Mouse (Mus musculus): ENCODE measurements around the gene Fras1.

Fras1 gene

DNA sequence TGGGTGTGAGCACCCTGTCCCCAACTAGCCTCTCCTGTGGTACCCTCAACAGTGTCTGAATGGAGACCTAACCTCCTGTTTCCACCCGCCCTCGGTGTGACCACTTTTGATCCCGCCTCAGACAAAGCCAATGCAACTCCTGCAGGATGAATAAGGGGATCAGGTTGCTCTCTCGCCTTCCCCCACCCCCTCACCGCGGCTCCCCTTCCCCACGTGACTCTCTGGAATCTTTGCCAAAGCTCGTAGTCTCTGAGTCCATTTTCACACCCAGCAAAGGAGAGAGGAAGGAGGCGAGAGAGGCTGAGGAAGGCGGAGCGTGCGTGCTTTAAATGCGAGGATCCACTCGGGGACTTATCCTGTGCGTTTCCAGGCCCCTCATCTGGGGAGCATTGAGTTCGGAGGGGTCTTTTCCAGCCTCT, at the start of gene Fras1:
Gene Fras1 (plus strand): TSS at position 389 of the 419 bp plus-strand sequence.
- no peak for DNase-seq (ENCODE audit: low spot score)

DNA sequence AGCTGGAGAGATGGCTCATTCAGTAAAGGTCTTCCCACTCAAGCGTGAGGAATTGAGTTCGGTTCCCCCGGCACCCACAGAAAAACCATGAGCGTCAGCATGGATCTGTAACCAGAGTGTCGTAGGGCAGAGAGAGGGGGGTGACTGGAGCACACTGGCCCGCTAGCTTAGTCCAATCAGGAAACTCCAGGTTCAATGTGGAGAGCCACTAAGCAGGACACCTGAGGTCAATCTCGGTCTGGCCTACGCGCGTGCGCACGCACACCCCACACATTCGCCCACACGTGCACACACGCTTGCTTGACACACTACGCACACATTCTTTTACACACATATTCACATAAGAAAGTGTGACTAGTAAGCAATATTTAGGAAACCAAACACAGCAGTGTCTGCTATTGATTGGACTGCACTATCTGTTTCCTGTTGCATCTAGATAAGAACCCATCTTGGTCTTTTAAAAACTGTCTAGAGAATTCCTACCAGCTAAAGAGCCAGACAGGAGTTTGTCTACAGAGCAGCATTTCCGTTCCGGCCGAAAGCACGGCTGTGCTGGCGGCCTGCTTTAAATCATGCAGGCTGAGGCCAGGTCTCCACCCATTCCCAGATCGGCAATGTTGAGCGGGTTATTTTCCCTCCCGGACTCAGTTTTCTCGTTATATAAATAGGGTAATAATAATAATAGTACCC, 42.6 kb upstream of the Fras1 start:
- no peak for DNase-seq (ENCODE audit: low spot score)

DNA sequence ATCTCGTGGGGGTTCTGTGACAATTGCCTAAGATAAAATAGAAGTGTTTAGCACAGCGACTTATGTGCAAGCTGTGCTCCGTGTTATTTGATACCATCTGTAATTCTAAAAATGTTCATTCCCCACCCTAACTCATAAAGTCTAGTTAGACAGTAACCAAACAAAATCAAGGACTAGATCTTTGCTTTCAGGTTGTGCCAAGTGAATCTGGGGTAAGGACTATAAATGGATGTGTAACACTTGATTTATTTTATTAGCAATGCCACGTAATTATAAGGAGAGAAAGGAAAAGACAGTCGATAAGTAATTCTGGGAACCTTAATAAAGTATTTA, 42.1 kb upstream of the Fras1 start:
- no peak for DNase-seq (ENCODE audit: low spot score)

DNA sequence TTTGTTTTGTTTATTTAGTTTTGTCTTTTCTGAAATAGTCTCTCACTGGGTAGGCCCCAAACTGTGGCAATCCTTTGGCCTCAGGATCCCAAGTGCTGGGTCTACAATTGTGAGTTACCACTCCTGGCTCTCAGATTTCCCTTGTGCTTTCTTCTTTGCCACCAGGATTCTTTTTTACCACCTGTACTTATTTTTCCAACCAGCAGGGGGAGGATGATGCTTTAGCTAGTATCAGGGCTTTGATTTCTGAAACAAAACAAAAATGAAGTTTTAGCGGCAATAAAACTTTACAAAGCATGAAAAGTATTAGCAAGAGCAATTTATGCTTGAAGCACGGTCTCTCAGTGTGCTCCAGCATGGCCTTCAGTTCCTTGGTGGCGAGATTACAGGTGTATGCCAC, 39.8 kb upstream of the Fras1 start:
- peak; percentile 7 for DNase-seq (ENCODE audit: low spot score)

DNA sequence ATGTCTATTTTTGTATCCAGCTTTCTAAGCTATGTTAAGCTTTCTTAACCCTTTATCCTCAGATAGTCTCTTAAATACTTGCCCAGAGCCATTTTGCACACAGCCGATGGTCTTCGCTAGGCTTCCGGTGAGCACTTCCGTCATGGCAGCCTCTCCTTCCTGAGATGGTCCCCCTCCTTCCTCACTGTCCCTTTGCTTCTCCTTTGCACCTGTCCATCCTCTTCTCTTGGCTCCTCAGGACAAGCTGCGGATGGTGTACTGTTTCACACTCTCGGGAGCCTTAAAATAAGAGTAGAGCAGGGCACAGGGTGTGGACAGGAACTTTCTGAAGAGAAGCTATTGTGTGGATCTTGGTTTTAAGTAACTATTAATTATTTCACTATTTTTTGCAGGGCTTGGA, 33.2 kb upstream of the Fras1 start:
- no peak for DNase-seq (ENCODE audit: low spot score)

DNA sequence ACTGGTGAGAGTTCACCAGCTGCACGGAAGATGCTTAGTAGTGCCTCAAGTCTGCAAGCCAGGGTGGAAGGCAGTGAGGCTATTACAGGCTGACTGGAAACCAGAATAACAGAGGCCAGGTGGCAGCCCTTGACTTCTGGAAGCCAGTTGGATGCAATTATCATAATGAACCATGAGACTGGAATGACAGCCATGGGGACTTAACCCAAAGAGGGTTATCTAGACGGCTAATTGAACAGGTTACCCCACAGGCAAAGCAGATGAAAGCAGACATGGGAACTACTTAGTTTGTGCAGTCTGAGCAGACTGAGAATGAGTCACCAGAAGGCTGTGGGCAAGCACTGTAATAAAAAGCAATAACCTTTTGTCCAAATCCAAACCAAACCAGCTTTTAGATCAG, 28.8 kb upstream of the Fras1 start:
- no peak for DNase-seq (ENCODE audit: low spot score)

- DNase-seq (ENCODE audit: low spot score), result peak; percentile 13
These were observed 21.8 kb upstream of the Fras1 start for GRCm38 (mm10) chr5:96351963-96352362.

DNA sequence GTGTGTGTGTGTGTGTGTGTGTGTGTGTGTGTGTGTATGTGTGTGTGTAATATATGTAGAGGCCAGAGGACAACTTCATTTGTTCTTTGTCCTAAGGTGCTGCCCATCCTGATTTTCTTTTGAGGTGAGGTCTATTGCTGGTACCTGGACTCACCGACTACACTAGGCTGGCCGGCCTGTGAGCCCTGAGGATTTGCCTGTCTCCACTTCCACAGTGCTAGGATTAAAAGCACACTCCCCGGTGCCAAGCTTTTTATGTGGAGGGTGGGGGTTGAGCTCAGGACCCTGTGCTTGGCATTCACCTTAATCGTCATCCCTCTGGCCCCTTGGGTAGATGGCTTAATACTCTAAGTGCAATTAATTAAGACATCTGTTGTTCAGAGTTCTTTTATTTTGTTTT, 9.8 kb upstream of the Fras1 start:
- DNase-seq (ENCODE audit: low spot score), result no peak

GRCm38 (mm10) chr5:96365590-96365989, 8.2 kb upstream of the Fras1 start:
- peak; percentile 40 for DNase-seq (ENCODE audit: low spot score)

GRCm38 (mm10) chr5:96367260-96367659, 6.5 kb upstream of the Fras1 start:
- DNase-seq (ENCODE audit: low spot score), result no peak

DNA sequence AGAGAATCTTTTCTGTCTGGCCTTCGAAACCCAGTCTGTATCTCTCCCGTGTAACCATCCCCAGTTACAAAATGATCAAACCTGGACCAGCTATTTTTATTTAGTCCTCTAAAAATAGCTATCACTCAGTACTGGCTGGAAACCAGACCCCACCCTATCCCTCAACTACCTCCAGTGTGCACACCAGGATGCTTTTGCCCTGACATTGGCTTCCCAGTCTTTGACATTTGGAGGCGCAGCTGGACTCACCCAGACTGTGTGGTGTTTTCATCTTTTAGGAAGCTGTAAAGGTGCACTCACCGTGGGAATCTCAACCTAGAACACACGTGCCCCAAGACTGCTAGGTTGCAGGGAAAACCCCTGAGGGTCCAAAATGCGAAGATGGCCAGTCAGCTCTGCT, 649 bp upstream of the Fras1 start:
- DNase-seq (ENCODE audit: low spot score), result no peak

- DNase-seq (ENCODE audit: low spot score), result no peak
These were observed 489 bp downstream of the Fras1 start for GRCm38 (mm10) chr5:96373986-96374901.

DNA sequence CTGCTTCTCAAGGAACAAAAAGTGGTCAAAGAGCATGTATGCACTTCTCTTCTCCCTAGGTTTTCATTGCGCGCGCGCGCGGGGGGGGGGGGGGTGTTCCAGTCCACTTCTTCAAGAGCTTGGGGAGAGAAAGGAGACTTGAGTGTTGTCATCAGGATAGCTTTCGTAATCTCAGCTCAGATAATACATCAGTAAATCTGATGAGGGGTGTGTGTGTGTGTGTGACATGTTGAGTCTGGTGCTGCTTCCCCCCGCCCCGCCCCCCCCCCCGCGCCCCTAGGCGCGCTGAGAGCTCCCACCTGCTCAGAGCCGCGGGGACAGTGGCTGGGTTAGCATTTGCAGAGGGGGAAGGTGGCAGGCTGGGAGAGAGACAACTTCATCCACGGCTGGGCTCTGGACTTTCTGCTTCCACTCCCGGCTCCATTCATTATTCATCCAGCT, 1.7 kb downstream of the Fras1 start:
- no peak for DNase-seq (ENCODE audit: low spot score)

DNA sequence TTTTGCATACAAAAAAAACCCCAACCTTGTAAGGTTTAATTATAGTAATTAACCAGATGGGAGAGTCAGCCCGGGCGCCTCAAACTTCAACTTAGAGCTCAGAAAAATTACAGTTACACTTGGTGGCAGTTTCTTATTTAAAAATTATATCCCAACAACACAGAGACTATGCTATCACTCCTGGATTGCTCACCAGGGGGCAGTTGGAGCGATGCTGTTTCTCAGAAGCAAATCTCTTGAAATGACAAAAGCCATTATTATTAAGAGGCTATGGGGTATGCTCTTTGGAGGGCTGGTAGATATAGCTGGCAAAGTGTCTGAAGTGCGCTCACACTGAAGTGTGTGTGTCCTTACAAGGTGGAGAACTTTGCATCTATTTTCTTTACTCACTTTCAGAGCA, 2.5 kb downstream of the Fras1 start:
- no peak for DNase-seq (ENCODE audit: low spot score)

DNA sequence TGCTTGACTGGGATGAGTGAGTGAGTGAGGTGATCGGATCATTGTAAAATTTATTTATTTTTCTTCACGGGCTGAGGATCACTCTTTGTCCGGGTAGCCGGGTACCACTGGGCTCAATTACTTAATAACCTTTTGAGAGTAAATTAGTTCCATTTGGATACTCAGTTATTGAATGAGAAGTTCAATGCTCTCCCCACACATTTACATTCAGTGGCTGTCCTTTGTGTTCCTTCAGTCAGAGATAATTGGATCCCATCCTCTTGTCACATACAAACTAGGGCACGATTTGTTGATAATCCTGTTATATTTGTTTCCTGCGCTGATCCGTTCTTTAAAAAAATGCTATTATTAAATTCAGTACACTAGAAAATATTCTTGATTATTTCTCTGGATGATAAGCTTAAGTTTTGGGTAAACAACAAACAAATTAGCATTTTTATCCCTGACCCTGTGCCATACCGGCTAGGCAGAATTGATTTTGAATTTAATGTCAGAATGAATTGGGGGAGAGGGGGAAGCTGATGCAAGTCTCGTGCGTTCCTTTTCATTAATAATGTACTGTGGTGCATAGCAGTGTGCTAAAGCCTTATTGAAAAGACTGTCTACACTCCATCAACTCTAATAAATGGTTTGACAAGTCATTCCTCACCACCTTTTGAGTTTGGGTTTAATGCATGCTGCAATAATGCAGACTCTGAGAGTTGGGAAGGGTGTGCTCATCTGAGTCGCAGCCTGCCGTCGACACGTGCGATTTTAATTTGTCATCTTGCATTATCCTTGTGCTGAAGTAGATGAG, 12.6 kb downstream of the Fras1 start:
- DNase-seq (ENCODE audit: low spot score), result no peak

DNA sequence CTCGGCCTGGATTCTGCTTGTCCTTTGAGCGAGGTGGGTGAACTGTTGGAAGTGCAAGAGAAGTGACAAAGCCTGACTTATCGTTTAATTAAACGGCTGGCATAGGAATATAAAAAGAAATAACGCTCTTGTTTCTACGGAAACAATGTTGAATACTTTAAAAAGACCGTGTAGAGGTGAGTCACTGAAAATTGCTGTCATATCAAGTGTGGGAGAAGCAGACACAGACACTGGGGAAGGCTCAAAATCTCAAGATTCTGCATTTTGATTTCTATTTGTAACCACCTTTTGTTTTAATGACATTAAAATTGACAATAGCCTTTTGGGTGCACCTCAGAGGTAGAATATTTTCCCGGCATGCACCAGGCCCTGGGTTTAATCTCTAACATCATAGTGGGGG, 14.6 kb downstream of the Fras1 start:
- no peak for DNase-seq (ENCODE audit: low spot score)

DNA sequence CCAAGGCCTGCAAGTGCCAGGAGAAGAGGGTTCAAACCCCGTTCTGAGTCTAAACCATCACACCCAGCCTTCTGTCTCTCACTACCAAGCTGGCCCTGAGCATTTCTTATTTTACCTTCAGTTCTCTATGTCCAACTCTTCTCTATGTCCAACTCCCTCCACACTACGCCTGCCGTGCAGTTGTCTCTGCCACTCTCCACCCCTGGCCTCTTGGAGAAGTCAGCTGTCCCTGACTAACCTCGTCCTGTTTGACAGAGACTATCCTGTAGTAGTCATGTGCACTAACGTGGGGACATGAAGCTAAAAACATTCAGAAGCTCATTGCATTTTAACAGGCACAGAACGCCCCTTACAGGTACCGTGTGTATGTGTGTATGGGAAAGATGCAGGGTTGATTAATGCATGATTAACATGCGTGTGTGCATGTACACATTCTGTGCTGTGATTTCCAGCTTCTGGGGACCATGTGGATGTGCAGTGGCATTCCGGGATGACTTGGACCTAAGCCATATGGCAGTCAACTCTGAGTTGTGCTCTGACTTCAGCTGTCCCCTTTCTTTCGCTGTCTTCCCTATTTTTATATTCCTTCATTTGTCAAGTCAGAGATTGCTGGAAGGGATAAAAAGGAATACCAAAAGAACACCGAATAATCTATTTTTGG, 16.3 kb downstream of the Fras1 start:
- no peak for DNase-seq (ENCODE audit: low spot score)

- no peak for DNase-seq (ENCODE audit: low spot score)
These were observed 17.3 kb downstream of the Fras1 start for GRCm38 (mm10) chr5:96391086-96391485.

DNA sequence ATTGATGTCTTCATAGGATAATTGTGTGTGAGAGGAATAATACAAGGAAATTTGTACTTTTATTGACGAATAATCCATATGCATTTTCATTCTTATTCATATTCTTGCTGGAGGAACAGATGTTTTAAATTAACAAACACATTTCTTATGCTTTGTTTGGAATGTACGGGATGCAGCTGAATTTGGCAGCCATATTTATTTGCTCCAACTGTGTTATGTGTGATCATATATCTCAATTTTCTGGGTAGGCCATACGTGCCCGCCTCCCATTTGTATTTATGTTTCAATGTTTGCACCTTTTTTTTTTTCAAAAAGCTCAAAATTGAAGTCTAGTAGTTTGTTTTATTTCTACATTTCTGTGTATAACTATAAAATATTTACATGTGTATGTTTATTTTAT, 21.2 kb downstream of the Fras1 start:
- DNase-seq (ENCODE audit: low spot score), result no peak

DNA sequence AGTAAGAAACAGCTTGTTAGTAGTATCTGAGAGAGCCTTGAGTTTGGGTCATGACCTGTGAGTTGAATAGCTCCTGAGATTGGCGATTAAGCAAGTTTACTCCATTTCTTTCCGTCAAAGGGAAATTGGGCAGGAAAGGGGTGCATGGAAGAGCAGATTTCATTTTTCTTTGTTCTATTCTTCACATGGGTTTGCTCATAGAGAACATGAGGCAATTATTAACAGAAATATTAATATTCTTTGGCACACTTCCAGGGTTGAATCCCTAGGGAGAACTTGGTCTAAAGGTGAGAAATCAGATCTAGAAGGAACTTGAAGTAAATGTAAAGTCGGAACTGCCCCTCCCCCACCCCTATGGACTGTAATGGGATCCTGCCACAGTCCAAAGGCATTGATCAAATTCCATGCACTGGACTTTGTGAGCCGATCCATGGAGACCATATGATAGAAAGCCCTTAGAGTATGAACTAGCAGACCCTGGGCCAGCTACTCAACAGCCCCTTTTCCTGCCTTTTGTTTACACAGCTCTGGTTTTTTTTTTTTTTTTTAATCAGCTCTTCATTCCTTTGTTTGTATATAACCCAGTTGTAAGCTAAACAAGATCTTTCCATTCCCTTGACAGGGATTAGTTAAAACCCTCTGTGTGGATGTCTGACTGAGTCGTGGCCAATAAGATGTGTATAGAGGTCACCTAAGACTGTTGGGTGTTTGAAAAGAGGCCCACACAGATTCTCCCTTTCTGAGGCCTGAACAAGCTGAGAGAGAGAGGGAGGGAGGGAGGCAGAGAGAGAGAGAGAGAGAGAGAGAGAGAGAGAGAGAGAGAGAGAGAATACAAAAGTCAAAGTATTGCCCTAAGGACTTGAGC, 22.3 kb downstream of the Fras1 start:
- DNase-seq (ENCODE audit: low spot score), result no peak

- DNase-seq (ENCODE audit: low spot score), result no peak
These were observed 28.8 kb downstream of the Fras1 start for GRCm38 (mm10) chr5:96402555-96402954.
